Mouse (Mus musculus) adrenal gland, adult 2 months (tissue): ENCODE measurements around the gene Muc1. TPM values are rescaled to one million over a fixed set of nuclear protein-coding genes. Genes with fewer than 3 reads are reported as not detected.
"Not testable (repeated sequence)": the region's sequence is repeated elsewhere in the genome, so short reads cannot be mapped to it uniquely, and the experiment has no call there.

ENCODE experiments used
- DNase-seq: peaks from one replicate; pipeline ENCODE4 v3.0.0; 2021
- polyA plus RNA-seq: library from polyadenylated mRNA; depleted of rRNA; stranded (reverse); fragments of >200 nt; gene quantifications from 2 replicates; pipeline ENCODE4 v1.2.3, GENCODE M21; 2012
- total RNA-seq, 2 experiments: library from RNA; stranded (reverse); gene quantifications; 2 replicates each; pipeline ENCODE4 v1.2.3; 2021

Gene Muc1
- total and polyA plus RNA-seq, 3 experiments = 0.24 to 0.53 (median 0.32) TPM

DNA sequence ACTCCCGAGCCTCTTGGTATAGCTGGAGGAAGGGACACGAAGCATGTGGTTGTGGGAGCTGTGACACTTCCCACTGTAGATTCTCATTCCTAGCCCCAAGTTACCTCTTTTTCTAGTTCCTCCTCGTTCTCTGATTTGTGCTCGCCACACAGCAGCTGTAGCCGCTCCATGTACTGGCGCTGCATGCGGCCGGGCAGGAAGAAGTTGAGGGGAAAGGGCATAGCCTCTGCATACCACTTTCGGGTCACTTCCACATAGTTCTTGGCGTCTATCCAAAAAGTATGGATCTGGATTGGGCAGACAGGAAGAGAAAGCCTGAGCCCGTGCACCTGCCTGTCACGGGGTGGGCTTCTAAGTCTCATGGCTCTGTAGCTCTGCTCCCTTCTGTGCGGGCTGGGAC, 18.7 kb upstream of the Muc1 start:
- no peak for DNase-seq

DNA sequence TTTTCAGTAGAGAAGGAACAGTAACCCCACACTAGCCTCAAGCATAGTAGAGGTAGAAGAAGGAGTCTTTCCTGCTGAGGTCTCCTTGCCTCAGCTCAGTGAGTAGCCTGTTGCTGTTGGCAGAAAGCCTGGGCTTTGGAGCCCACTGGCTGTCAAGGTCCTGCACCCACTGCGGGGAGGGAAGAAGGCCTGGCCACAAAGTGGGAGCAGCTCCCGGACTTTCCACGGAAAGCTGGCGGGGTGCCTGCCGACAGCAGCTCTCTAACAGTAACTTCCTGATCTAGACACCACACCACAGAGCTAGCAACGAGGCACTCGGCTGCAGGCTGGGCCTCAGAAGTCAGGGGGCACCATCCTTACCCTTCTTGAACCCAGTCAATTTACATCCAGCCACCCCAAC, 18.1 kb upstream of the Muc1 start:
- DNase-seq = peak; percentile 64

DNA sequence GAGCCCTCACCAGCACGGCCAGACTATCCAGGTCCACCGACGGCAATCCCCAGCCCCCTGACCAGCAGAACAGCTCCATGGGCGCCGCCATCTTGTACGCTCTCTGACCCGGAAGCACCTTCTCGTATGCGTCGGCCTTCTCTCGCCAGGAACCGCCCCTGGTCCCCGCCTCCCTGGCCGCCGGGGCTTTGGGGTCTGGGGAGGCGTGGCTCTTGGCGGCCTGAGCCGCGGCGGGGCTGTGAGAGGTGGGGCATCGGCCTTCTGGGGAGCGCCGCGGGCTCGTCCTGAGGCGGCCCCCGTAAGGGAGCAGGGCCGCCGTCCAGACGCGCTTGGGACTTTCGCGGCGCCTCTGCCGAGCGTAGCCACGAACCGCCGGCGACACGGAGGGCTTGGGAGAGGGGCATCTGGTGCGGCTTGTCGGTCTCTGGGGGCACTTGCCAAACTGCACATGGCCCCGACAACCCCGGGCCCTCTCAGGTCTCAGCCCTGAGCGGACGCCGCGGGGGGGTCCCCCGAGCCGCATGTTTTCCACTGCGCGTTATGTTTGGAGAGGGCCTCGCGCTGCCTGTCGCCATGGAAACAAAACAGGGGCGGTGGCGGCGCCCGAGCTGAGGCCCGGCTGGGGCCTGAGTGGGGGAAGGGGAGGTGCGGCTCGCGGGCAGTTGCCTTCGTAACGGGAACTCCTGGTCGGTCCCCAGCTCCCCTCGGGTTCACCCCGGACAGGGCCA, 14.9 kb upstream of the Muc1 start:
- peak; percentile 95 for DNase-seq

DNA sequence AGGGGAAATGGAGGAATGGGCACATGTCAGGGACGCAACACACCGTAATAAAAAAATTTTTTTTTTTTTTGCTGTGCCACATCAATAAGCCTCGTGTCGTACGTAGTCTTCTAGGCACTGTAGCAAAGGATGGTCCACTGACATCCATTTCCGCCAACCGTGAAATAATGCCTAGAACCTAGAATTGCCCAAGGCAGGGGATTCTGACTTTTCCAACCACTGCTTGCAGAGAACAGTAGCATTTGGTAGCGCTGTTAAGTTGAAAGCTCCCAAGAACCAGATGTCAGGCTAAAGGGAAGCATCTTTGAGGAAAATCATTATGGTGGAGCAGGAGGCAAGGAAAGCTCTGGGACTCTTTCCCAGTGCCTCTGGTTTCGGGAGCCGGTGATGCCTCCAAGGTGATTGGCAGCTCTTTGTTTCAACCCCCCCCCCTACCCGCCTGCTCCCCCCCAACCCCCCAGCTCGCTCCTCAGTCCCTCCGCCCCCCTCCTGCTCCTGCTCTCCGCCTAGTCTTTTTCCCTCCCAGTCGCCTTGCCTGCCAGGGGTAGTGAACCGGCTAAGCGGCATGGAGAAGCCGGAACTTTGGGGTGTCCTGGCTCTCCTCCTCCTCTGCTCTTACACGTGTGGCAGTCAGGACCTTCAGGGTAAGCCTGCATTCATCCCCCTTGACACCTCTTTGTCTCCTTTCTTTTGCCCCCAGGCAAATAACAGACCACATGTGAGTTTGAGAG, 14.0 kb upstream of the Muc1 start, which contains the start of gene Thbs3:
Gene Thbs3, plus strand, starts transcription at position 500 of the 731 bp plus-strand sequence.
- DNase-seq = no peak

DNA sequence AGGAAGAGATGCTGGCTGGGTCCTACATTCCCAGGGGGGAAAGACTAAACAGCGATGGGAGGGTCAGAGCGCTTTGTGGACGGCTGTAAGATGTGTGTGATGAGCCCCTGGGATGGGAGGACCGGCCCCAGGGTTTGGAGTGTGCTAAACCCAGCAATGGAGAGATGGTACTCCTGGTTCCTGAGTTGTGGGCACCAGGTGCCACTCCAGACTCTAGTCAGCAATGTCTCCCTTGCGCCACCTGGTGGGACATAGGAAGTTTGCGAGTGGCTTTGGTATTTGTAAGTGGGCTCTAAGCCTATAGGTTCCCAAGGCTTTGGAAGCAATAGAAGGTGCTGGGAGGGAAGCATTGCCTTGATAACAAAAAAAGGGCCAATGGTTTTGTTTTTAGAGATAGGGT, 13.0 kb upstream of the Muc1 start:
- DNase-seq = peak; percentile 77

DNA sequence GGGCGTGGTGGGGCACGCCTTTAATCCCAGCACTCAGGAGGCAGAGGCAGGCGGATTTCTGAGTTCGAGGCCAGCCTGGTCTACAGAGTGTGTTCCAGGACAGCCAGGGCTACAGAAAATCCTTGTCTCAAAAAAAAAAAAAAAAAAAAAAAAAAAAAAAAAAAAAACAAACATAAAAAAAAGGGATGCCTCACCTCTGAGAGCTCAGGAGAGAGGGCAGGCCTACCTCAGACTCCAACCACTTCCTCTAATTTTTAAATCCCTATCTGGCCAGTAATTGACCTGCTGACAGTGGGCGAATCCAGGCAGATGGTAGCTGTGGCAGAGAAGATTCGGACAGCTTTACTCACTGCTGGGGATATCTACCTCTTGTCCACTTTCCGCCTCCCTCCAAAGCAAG, 12.4 kb upstream of the Muc1 start:
- not testable (repeated sequence) for DNase-seq

DNA sequence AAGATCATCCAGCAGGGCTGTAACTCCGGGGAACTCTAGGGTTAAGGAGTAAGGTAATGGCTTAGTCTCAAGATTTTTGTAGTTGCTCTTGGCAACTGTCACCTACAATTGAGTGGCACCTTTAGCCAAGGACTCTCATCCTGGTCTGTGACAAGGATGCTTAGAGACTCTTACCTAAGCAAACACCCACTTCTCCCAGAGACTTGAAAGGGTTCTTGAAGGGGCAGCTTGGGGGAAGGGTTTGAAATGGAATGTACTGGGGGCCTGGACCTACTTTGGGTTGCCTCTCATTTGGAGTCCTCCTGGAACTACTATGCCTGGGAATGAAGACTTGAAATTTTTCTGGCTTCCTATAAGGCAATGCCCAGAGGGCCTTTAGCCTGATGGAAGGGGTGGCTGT, 10.6 kb upstream of the Muc1 start:
- DNase-seq = no peak

DNA sequence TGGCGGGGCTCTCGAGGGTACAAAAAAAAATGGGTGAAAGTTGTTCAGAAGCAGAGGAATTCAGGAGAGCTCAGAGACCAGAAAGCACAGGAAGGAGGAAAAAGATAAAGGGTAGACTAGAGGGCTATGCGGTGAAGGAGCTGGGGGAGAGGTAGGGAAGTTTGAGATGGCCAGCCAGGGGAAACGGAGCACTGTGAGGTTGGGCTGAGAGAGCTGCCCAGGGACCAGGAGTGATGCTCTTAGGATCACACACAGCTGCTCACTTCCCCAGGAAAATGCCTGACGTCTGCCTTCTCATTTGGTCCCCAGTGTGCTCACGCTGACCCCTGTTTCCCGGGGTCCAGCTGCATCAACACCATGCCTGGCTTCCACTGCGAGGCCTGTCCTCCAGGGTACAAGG, 9.3 kb upstream of the Muc1 start:
- no peak for DNase-seq

DNA sequence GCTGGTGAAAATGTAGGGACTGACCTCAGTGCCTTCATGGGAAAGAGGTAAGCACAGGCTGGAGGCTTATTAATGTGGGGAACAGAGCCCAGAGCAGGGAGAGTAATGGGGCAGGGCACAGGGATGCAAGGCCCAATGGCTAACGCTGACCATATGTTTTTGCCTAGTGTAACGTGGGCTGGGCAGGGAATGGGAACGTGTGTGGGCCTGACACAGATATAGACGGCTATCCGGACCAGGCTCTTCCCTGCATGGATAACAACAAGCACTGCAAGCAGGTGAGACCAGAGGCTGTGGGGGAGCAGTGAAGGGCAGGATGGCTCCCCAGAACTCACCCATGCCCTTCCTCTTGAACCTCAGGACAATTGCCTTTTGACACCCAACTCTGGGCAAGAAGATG, 7.7 kb upstream of the Muc1 start:
- DNase-seq = no peak

DNA sequence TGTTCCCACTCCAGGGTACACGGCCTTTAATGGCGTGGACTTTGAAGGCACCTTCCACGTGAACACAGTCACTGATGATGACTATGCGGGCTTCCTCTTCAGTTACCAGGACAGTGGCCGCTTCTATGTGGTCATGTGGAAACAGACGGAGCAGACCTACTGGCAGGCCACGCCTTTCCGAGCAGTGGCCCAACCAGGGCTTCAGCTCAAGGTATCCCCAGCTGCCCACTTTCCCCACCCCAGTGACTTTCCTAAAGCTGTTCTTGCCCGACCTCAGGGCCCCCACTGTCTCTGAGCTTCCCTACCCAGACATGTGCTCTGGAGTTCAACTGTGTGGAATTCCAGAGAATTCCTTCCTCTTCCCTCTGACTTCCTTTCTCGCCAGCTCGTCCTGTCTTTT, 4.1 kb upstream of the Muc1 start:
- no peak for DNase-seq

DNA sequence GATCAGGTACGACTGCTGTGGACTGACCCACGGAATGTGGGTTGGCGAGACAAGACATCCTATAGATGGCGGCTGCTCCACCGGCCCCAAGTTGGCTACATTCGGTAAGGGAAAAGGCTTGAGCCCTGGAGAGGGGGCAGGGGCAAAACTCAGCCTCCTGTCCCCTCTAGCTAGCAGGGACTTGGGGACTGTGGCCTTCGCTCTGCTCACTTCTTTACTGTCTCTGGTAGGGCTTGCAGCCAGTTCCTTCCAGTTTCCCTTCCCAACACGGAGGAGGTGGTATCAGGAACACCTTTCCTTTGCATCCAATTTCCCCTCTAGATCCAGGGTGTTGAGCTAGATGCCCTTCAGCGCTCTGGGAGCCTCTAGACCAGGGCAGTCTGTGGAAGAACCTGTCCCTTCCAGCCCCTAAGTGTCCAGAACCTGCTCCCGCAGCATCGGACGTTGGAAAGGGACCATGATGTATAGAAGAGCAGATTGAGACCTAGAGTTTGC, 3.5 kb upstream of the Muc1 start:
- no peak for DNase-seq

DNA sequence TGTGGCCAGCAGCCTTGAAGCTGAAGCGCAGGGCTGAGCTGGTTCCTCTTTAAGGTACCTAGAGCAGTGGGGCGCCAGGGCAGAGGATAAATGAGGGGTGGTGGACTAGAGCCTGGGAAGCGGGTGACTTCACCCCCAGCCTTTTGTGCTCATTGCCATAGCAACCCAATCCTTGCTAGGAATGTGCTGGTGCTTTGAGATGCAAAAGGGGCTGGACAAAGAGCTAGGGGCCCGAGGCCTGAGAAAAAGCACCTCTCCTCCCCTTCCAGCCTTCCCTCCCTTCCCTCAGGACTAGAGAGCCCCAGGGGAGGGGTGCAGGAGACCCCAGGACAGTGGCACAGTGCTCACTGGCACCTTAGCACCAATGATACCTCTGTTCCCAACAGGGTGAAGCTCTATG, 2.9 kb upstream of the Muc1 start:
- no peak for DNase-seq

DNA sequence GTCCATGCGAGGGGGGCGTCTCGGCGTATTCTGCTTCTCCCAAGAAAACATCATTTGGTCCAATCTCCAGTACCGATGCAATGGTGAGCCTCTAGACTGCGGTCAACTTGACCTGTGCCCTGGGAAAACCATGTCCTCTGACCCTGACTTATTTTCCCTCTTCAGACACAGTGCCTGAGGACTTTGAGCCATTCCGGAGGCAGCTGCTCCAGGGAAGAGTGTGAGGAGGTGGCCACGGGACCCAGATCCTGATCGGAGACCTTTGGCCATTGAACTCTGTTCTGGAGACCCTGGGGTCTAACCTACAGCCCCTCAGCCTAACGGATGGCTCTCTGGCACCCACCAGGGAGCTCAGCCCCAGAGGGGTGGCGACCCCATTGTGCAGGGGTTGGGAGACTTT, 2.5 kb upstream of the Muc1 start:
- no peak for DNase-seq

DNA sequence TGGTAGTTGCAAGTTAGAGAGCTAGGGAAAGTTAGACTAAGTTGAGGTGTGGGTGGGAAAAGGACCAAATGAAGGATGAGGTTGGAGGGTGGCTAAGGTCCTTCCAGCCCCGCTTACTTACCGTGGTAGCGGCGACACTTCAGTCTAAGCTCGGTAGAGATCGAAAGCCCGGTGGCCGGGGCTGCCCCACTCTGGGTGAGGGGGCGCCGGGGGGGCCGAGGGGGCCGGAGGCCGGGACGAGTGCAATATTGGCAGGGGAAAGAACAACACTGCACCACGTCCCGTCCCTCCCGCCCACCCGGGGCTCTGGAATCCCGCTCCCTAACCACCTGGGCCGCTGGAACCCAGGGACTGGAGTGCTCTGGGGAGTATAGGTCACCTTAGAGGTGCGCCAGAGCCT, 2.0 kb upstream of the Muc1 start, which contains the start of gene Mtx1:
Gene Mtx1, minus strand, starts transcription at position 189 of the 400 bp plus-strand sequence.
- DNase-seq = no peak

DNA sequence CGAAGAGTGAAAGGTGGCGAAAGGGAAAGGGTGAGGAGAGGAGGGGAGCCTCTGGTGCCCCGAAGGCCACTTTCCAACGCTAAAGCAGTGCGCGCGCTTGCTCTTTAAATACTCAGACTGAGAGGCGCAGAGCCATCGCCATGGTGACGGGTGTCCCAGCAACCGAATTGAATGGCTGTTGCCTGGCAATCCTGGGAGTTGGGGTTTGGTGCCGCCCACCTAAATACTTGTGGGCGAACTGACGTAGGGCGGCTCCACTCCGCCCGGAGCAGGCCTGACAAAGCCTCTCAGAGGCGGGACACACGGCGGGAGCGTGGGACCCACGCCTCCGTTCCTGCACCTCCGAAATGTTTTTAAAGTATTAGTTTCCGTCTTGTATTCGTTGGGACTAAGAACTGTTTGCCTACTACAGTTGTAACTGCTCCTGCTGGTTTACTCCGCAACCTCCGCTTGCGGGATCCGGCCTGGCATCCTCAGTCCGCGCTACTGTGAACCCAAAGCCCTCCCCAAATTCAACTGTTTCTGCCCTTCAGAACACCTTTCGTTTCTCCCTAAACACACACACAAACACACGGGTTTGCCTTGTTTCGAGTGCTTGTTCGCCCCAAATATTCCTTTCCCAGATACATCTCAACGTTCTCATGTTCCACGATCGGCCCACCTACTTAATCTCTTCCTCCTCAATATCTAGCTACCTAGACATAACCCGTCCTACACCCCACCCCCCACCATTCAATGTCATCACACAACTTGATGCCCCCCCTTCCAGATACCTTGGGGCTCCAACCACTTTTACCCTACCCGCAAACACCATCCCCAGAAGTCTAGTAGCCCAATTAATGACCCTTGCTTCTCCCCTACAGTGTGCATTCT, 1.3 kb upstream of the Muc1 start:
- peak; percentile 91 for DNase-seq

DNA sequence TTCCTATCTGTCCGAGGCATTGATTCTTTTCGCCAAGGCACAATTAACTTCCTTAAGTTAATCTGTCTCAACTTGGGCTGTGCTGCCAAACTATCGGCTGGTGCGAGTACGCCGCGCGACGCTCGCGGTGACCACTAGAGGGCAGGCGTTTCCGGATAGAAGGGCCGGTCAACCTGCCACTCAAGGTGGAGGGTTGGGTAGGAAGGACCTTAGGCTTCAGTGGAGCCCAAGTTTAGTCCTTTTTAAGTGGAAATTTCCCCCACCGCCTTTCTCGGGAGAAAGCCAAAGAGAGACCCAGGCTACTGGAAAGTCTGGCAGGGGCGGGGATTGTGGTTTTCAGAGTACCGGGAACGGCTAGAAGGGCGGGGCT, 692 bp upstream of the Muc1 start:
- peak; percentile 92 for DNase-seq

DNA sequence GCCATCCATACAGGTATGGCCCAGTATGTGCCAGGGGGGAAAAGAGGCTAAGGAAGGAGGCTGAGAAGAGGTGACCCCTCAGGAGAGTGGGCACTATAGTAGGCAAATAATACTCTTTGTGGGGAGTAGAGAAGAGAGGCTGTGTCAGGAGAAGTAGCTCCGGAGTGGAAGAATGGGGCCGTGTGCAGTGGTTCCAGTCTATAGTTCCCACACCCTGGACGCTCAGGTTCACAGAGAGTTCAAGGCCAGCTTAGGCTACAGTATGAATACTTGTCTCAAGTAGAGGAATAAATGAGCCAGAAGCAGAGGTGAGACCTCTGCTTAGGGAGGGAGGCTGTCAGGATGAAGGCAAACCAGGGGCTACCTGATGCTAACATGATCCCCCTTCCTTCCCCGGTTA, 419 bp downstream of the Muc1 start:
- no peak for DNase-seq

DNA sequence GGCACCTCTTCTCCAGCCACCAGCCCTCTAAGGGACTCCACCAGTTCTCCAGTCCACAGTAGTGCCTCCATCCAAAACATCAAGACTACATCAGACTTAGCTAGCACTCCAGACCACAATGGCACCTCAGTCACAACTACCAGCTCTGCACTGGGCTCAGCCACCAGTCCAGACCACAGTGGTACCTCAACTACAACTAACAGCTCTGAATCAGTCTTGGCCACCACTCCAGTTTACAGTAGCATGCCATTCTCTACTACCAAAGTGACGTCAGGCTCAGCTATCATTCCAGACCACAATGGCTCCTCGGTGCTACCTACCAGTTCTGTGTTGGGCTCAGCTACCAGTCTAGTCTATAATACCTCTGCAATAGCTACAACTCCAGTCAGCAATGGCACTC, 1.7 kb downstream of the Muc1 start:
- DNase-seq = no peak

DNA sequence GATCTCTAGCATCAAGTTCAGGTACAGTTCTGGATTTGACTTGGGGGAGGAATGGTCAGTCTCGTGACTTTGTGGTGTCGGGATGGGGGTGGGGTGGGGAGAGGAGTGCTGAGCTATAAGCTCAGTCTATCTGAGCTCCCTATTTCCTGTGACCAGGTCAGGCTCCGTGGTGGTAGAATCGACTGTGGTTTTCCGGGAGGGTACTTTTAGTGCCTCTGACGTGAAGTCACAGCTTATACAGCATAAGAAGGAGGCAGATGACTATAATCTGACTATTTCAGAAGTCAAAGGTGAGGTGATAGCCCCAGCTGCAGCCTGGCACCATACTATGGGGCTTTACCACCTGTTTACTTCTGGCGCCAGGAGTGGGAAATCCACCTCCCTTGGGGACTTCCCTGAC, 2.5 kb downstream of the Muc1 start:
- DNase-seq = no peak

DNA sequence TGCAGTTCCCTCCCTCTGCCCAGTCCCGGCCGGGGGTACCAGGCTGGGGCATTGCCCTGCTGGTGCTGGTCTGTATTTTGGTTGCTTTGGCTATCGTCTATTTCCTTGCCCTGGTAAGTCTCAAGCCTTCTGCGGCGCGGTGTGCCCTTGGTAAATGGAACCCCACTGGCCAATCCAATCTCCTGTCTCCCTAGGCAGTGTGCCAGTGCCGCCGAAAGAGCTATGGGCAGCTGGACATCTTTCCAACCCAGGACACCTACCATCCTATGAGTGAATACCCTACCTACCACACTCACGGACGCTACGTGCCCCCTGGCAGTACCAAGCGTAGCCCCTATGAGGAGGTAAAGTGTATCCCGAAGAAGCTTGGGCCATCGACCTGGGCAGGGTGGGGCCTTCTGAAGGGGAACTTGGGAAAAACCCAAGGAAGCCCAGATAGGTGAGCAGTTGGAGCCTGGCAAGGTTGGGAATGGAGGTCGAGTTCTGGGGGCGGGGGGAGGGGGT, 3.0 kb downstream of the Muc1 start:
- DNase-seq = no peak

DNA sequence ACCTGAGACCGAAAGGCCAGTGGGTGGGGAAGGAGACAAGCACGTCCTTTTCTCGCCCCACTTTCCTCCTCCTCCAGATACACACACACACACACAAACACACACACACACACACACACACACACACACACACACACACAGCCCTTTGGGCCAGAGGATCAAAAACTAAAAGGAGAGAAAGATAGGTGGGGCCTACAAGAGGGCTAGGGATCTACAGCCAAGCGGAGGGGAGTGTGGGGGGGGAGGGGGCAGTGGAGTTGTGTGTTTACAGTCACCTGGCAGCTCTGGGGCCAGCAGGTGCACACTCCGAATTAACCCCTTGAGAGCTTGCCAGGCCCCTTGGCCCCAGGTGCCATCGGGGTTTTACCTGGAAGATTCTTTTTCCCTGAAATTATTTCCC, 3.8 kb downstream of the Muc1 start:
- DNase-seq = no peak

DNA sequence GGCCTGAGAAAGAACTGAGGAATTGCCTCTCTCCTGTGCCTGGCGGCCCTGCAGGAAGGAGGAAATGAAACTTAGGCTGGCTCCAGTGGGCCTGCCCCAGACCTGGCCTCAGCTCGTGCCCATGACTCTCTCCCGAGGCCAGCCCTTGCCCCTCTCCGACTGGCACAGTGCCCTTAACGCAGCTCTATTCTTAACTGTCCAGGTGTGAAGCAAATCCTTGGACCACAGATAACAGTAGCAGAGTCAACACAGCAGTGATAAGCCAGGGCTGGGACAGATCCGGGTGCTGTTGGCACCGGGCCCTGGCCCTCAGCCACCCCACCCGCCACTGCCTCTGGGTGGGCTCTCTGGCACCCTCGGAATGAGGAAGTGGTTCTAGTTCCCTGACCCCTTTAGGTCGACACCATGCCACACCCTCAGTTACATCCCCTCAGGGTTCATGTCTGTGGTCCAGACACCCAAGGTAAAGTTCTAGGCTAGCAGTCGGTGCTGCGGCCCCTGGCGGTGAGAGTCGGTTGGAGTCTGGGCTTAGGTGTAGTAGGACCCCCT, 4.8 kb downstream of the Muc1 start:
- no peak for DNase-seq
